Mouse (Mus musculus): ENCODE results near the gene Slc39a11.
"Not testable (repeated sequence)": the region's sequence is repeated elsewhere in the genome, so short reads cannot be mapped to it uniquely, and the experiment has no call there.

The Slc39a11 gene

DNA sequence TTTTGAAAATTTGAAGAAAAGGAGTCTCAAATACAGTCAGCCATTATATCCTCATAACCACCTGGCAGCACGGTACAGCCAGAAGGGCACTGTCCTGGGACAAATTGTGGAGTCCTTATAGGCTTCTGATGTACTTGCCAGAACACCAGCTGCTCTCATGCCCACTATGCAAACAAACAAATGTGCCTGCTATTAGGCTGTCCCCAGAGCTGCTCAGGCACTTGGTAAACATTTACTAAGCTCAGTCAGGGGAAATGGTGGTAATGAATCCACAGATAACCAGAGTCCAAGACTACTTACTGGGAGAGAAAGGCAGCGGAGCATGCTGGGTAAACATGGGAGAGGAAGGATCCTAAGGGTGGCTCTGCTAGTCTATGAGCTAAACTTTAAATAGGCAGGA lies 17.2 kb upstream of the Slc39a11 start:
- no peak for DNase-seq

GRCm38 (mm10) chr11:113666648-113667047 lies 16.8 kb upstream of the Slc39a11 start:
- no peak for DNase-seq

GRCm38 (mm10) chr11:113666205-113666604 lies 16.3 kb upstream of the Slc39a11 start:
- no peak for DNase-seq

DNA sequence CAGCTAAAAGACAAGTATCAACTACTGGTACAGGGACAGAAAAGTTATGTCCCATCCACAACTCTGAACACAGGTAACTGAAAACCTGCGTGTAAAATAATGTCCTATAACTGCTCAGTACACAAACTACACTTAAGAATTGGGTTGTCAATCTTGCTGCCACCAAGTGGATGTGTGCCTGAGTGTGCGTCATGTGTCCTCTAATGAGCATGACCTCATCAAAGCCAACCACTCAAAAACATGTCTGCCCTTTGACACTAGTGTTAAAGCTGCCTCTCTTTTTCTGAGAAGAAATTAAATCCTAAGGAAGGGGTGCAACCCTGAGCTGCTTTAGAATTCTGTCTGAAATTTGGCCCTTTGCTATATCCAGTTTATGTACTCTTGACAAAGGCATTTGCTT lies 14.4 kb upstream of the Slc39a11 start:
- no peak for DNase-seq

GRCm38 (mm10) chr11:113661835-113662351 lies 12.0 kb upstream of the Slc39a11 start:
- no peak for DNase-seq

DNA sequence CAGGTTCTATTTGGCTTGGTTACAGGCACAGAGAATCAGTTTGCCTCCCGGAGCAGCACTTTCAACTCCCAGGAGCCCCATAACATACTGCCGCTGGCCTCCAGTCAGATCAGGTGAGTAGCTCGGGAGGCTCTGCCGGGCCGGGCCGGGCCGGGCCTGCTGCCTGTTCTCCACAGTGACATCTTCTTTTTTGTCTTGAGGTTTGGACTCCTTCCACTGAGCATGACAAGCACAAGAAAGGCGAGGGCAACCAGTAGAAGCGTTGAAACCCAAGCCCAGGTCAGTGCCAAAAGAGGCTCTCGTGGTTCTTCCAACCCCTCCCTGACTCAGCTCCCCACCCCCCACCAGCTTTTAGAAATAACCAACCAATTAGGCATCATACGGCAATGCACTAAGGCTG lies 11.1 kb upstream of the Slc39a11 start:
- DNase-seq = no peak

- not testable (repeated sequence) for DNase-seq
Observed at GRCm38 (mm10) chr11:113660213-113660612, 10.3 kb upstream of the Slc39a11 start.

GRCm38 (mm10) chr11:113658763-113659162 lies 8.9 kb upstream of the Slc39a11 start:
- DNase-seq = no peak

DNA sequence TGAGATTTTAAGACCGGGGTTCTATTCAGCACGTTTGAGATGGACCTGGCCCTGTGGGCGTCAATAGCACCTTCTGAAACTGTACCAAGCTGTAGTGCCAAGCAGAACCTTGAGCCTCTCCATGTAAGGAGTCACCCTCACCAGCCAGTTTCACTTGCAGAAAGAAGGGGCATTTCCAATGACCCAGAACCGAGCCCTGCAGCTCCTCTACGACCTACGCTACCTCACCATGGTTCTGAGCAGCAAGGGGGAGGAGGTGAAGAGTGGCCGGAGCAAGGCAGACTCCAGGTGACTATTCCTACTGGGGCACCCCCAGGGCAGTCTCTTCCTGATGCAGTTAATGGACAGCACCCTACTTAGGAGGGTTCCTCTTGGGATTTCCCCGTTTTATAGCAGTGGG lies 8.4 kb upstream of the Slc39a11 start:
- no peak for DNase-seq

GRCm38 (mm10) chr11:113657221-113657620 lies 7.3 kb upstream of the Slc39a11 start:
- no peak for DNase-seq

- DNase-seq = no peak
Observed at GRCm38 (mm10) chr11:113656511-113656932, 6.6 kb upstream of the Slc39a11 start.

DNA sequence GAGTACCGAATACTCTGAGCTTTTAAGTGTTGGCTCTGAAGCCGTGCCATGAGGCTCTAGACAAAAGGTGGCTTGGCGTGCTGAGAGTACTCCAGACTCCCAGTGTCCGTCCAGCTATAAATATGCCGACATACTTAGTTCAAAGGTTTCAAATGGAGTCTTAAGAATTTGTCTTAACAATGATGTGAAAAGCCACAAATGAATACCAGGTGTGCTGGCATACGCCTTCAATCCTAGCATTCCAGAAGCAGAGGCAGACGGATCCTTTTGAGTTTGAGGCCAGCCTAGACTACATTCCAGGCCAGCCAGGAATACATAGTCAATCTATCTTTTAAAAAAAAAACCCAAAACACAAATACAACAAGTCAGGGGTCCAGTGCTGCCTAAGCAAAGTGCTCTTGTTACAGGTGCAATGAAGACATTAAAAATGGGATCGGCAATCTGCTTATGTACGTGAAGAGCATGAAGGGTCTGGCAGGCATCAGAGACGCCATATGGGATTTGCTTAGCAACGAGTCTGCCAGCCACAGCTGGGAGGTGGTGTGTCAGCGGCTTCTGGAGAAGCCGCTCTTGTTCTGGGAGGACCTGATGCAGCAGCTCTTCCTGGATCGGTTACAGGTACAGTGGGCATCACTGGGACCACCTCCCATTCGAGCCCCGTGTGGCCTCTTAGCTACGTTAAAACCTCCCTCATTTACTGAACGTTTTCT lies 4.8 kb upstream of the Slc39a11 start:
- peak; percentile 70 for DNase-seq

GRCm38 (mm10) chr11:113654105-113654504 lies 4.2 kb upstream of the Slc39a11 start:
- no peak for DNase-seq

GRCm38 (mm10) chr11:113652516-113652915 lies 2.6 kb upstream of the Slc39a11 start:
- no peak for DNase-seq

DNA sequence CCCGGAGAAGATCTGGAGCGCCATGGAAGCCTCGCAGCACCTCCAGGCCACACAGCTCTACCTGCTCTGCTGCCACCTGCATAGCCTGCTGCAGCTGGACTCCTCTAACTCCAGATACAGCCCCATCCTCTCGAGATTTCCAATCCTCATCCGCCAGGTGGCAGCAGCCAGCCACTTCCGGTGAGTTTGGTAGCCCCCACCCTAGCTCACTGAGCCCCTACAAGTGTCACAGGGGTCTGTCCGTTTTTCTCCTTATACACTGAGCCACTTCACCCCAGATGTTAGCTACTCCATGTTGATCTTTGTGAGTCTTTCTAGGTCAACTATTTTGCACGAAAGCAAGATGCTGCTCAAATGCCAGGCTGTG lies 2.0 kb upstream of the Slc39a11 start:
- DNase-seq = no peak

DNA sequence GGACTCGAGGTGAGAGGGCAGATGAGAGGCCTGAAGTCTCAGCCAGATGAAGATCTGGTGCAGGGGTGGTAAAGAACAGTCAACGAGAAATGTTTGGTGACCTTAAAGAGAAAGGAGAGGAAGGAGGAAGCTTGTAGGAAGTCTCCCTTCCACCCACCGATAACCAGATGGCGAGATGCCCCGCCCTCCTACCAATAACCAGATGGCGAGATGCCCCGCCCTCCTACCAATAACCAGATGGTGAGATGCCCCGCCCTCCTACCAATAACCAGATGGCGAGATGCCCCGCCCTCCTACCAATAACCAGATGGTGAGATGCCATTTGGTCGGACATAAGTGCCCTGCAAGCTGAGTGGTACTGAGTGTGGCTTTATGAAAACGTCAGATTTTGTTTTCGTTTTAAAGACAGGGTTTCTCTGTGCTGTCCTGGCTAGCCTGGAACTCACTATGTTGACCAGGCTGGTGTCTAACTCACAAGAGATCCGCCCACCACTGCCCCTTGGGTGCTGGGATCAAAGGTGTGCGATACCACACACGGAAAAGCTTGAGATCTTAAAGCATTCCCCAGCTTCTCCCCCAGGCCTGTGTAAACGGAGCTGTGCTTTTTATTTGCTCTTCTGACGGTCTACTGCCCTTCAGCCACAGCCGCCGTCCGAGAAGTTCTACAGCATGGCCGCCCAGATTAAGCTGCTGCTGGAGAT lies 1.5 kb upstream of the Slc39a11 start:
- no peak for DNase-seq

- DNase-seq = no peak
Observed at GRCm38 (mm10) chr11:113648690-113649352, 1.1 kb downstream of the Slc39a11 start, which contains the start of gene Cog1. TSS of gene Cog1 (plus strand) at chr11:113649169.

- DNase-seq = peak; percentile 67
Observed at GRCm38 (mm10) chr11:113648152-113648551, 1.7 kb downstream of the Slc39a11 start.

- no peak for DNase-seq
Observed at GRCm38 (mm10) chr11:113645181-113645580, 4.7 kb downstream of the Slc39a11 start.

DNA sequence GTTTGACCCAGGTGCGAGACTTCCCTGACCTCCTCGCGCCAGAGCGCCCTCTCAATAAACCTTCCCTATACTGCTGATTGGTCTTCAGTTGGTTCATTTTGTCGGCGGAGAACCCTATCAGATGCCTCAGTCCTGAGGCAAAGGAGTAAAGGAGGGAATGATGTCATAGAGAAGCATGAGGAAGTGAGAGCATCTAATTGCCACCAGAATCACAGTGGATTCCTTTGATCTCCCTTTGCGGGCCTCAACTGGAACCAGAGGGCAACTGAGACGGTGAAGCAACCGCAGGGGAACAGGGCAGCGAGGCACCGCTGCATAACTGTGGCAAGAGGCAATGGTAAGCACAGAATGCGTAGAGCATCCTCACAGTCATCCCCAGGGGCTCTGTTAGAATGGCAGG lies 11.2 kb downstream of the Slc39a11 start:
- DNase-seq = no peak

DNA sequence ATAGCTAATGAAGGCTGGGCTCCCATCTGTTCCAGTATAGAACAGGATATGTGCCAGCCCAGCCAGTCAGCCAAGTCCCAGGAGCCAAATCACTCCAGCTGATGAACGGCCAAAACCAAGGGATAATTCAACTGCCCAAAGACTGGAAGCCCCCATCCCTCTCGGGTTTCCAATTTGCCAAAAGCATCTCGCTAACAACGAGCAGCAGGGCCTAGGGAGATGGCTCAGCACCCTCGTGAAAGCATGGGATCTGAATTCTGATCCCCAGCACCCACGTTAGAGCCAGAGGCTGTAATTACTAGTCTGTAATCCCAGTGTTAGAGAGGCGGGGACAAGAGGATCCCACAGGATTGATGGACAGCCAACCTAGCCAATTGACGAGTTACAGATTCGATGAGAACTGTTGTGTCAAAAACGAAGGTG lies 15.2 kb downstream of the Slc39a11 start:
- DNase-seq = no peak

- DNase-seq = no peak
Observed at GRCm38 (mm10) chr11:113633398-113633797, 16.5 kb downstream of the Slc39a11 start.

GRCm38 (mm10) chr11:113632303-113632702 lies 17.6 kb downstream of the Slc39a11 start:
- no peak for DNase-seq

GRCm38 (mm10) chr11:113631862-113632261 lies 18.0 kb downstream of the Slc39a11 start:
- DNase-seq = no peak

All from layer of hippocampus, adult 9-11 months (tissue).